Mouse (Mus musculus) stomach, embryonic 16.5 days (tissue): ENCODE measurements around the gene Rpain. TPM values are rescaled to one million over a fixed set of nuclear protein-coding genes. Genes with fewer than 3 reads are reported as not detected.

Experiments
- ATAC-seq: fragments of 200-750 bp; cut with Nextera tagmentation; 2 replicates; pipeline ENCODE4 v1.8.0; 2017; ENCODE audit warnings: moderate number of reproducible peaks, moderate TSS enrichment; ENCODE audit not compliant: insufficient read depth, low FRiP score
- H3K27ac ChIP-seq: fragments of 300-500 bp; sonication (generic); 2 replicates; pipeline ENCODE4 v1.5.1; 2014; ENCODE audit warnings: low read length
- H3K27me3 ChIP-seq: fragments of 300-500 bp; sonication (generic); 2 replicates; pipeline ENCODE4 v1.6.1; 2014; ENCODE audit warnings: low read length, control low read depth, mixed read lengths; ENCODE audit not compliant: control insufficient read depth, insufficient read depth
- H3K36me3 ChIP-seq: fragments of 300-500 bp; sonication (generic); 2 replicates; pipeline ENCODE4 v1.6.1; 2014; ENCODE audit warnings: low read length; ENCODE audit not compliant: control insufficient read depth, insufficient read depth
- H3K4me1 ChIP-seq: fragments of 300-500 bp; sonication (generic); 2 replicates; pipeline ENCODE4 v1.6.1; 2014; ENCODE audit warnings: low read length, control low read depth, mixed read lengths; ENCODE audit not compliant: control insufficient read depth, insufficient read depth
- H3K4me2 ChIP-seq: fragments of 300-500 bp; sonication (generic); 2 replicates; pipeline ENCODE4 v1.6.1; 2014; ENCODE audit warnings: low read depth, low read length, mixed read lengths
- H3K4me3 ChIP-seq: fragments of 300-500 bp; sonication (generic); replicated peaks from 2 replicates; pipeline ENCODE4 v1.5.1; 2014; ENCODE audit warnings: mild to moderate bottlenecking, low read length
- H3K9ac ChIP-seq: fragments of 300-500 bp; sonication (generic); 2 replicates; pipeline ENCODE4 v1.6.1; 2014; ENCODE audit warnings: low read length
- H3K9me3 ChIP-seq: fragments of 300-500 bp; sonication (generic); replicated peaks from 2 replicates; pipeline ENCODE4 v1.6.1; 2016; ENCODE audit warnings: low read length, control low read depth; ENCODE audit not compliant: control insufficient read depth
- WGBS: fragments of 180-500 bp; shearing (Covaris S2); extraction: QIAGEN DNeasy Blood & Tissue Kit; methylation state at CpG from one replicate; pipeline ENCODE4 v1.1.7; 2014; 5-methylcytosine and 5-hydroxymethylcytosine counted together
- polyA plus RNA-seq: library from polyadenylated mRNA; unstranded; fragments of >200 nt; fragmentation: Nextera tagmentation; extraction: Ambion mirVana; gene quantifications from 2 replicates; pipeline ENCODE4 v1.2.1, GENCODE M21; 2015

Rpain gene
- polyA plus RNA-seq, 1 experiment from 2014 or later, result 72.2 TPM

GRCm38 (mm10) chr11:71007831-71008230 is 37.8 kb downstream of the Rpain start:
- H3K4me2 ChIP-seq, result no peak overlapping the region
- no peaks in the 10 kb centered on the region for H3K27me3 ChIP-seq
- H3K9ac ChIP-seq, result no peak overlapping the region
- no peak for ATAC-seq
- no peak overlapping the region for H3K27ac ChIP-seq
- peaks cover 10% of the 10 kb centered on the region for H3K4me1 ChIP-seq
- H3K36me3 ChIP-seq, result peaks cover 23% of the 10 kb centered on the region
- H3K9me3 ChIP-seq, result no peaks in the 10 kb centered on the region
- 83% methylated on average over 7 of the region's 7 CpGs for WGBS
- no peak overlapping the region for H3K4me3 ChIP-seq

GRCm38 (mm10) chr11:71008321-71008720 is 38.3 kb downstream of the Rpain start:
- H3K27me3 ChIP-seq, result no peaks in the 10 kb centered on the region
- no peak for ATAC-seq
- no peaks in the 10 kb centered on the region for H3K9me3 ChIP-seq
- no peak overlapping the region for H3K9ac ChIP-seq
- no peak overlapping the region for H3K4me3 ChIP-seq
- 89% methylated on average over 3 of the region's 3 CpGs for WGBS
- no peak overlapping the region for H3K4me2 ChIP-seq
- H3K27ac ChIP-seq, result no peak overlapping the region
- peaks cover 5% of the 10 kb centered on the region for H3K4me1 ChIP-seq
- H3K36me3 ChIP-seq, result peaks cover 24% of the 10 kb centered on the region

GRCm38 (mm10) chr11:71012743-71013142 is 42.7 kb downstream of the Rpain start:
- Histone ChIP-seq H3K4me2 (no peak overlapping the region), H3K27me3 (no peaks in the 10 kb centered on the region), H3K4me3 (no peak overlapping the region), H3K4me1 (peaks cover 12% of the 10 kb centered on the region), H3K27ac (no peak overlapping the region), H3K9ac (no peak overlapping the region), H3K36me3 (peaks cover 24% of the 10 kb centered on the region), H3K9me3 (no peaks in the 10 kb centered on the region)
- WGBS, result 96% methylated on average over 7 of the region's 7 CpGs
- no peak for ATAC-seq

- Histone ChIP-seq H3K9ac (no peak overlapping the region), H3K27me3 (no peaks in the 10 kb centered on the region), H3K4me2 (no peak overlapping the region), H3K27ac (no peak overlapping the region), H3K4me3 (no peak overlapping the region), H3K36me3 (peaks cover 3% of the 10 kb centered on the region; the same call in 1 of the 2 replicates), H3K9me3 (no peaks in the 10 kb centered on the region), H3K4me1 (peaks cover 27% of the 10 kb centered on the region)
- no peak for ATAC-seq
- WGBS, result 86% methylated on average over 1 of the region's 1 CpGs
Measured at GRCm38 (mm10) chr11:71017051-71017450, 47.0 kb downstream of the Rpain start.

- H3K9ac ChIP-seq, result peak overlapping the region; percentile 98
- 4% methylated on average over 28 of the region's 28 CpGs for WGBS
- ATAC-seq, result peak; percentile 8; the same call in 1 of the 2 replicates
- no peaks in the 10 kb centered on the region for H3K9me3 ChIP-seq
- H3K4me1 ChIP-seq, result peaks cover 27% of the 10 kb centered on the region
- no peaks in the 10 kb centered on the region for H3K27me3 ChIP-seq
- H3K27ac ChIP-seq, result peak overlapping the region; percentile 76
- H3K4me2 ChIP-seq, result peak overlapping the region; percentile 90
- no peaks in the 10 kb centered on the region for H3K36me3 ChIP-seq
- peak overlapping the region; percentile 98 for H3K4me3 ChIP-seq
Measured at GRCm38 (mm10) chr11:71018416-71019200, 48.6 kb downstream of the Rpain start.

- Histone ChIP-seq H3K27ac (peak within 1 kb of the TSS; percentile 96), H3K9ac (peak within 1 kb of the TSS; percentile 98), H3K9me3 (no peaks in the 10 kb centered on the region), H3K27me3 (no peaks in the 10 kb centered on the region), H3K36me3 (no peaks in the 10 kb centered on the region), H3K4me3 (peak within 1 kb of the TSS; percentile 98), H3K4me2 (peak within 1 kb of the TSS; percentile 90), H3K4me1 (peaks cover 27% of the 10 kb centered on the region)
- WGBS, result under 1% methylated on average over 71 of the region's 71 CpGs
- peak; percentile 100 for ATAC-seq
Measured at GRCm38 (mm10) chr11:71019201-71020068, 49.4 kb downstream of the Rpain start, which contains the start of the genes Mis12 and Derl2. TSS of gene Mis12 (plus strand) at chr11:71019611. TSS of gene Derl2 (minus strand) at chr11:71019841.

Other genes starting within 250 kb of the Rpain start
- gene Zfp3, start 206.0 kb upstream of the Rpain start, polyA plus RNA-seq, result 5.0 and 5.9 TPM in 2 replicates
- 0.66 TPM in 1 of 2 replicates, not detected in the other for gene Scimp, start 157.6 kb upstream of the Rpain start, polyA plus RNA-seq
- gene Rabep1, start 125.4 kb upstream of the Rpain start, polyA plus RNA-seq, result 22.2 and 27.5 TPM in 2 replicates
- 107 and 116 TPM in 2 replicates for gene Nup88, start 240 bp upstream of the Rpain start, polyA plus RNA-seq
- gene C1qbp, start 12.8 kb downstream of the Rpain start, polyA plus RNA-seq, result 211 and 239 TPM in 2 replicates
- 16.4 and 16.5 TPM in 2 replicates for gene Dhx33, start 34.2 kb downstream of the Rpain start, polyA plus RNA-seq
- 38.2 and 41.9 TPM in 2 replicates for gene Mis12, start 49.4 kb downstream of the Rpain start, polyA plus RNA-seq
- gene Derl2, start 49.6 kb downstream of the Rpain start, polyA plus RNA-seq, result 51.2 and 63.1 TPM in 2 replicates
- gene 6330403K07Rik, start 63.3 kb downstream of the Rpain start, polyA plus RNA-seq, result 62.5 and 63.1 TPM in 2 replicates
- 0.26 and 0.32 TPM in 2 replicates for gene Nlrp1a, start 174.5 kb downstream of the Rpain start, polyA plus RNA-seq